12 mouse cellular contexts compared by ENCODE assay signal in the genomic region with DNA sequence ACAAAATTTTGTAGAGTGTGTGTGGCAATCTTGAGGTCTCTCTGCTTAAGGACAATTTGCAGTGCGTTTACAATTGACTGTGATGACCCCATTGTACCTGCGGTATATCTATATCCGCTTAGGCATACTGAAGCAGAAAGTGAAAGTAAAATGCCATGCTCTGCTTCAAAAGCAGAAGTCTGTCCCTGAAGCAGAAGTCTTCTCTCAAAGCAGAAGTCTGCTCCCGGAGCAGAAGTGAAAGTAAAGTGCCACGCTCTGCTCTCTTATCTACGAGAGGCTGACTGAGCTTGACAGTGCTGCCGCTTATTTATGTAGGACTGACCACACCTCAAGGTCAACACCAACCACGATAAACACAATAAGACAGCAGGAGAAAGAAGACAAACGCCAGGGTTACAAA.
DNase-seq lines count a peak whose midpoint lies in the region; ATAC-seq and TF ChIP-seq lines count a peak whose summit lies in the region.
"Had no signal": no experiment of that assay in that cellular context is flagged by ENCODE, and none has a peak within 500 bp of the region (broad histone marks: within the 10 kb centered on the region; RNA-seq: fewer than 3 reads in every experiment).

No protein-coding gene starts in this region.

- no peak overlapping the region for H3K9ac ChIP-seq in lung, postnatal 0 days (replicated peaks; ENCODE audit: low read depth)
- H3K9ac ChIP-seq: forebrain, embryonic 13.5 days; hindbrain, embryonic 12.5 days had no signal

- H3K4me3 ChIP-seq in lung, postnatal 0 days (ENCODE audit: low read depth, low read length) = no peak overlapping the region
- no peak overlapping the region for H3K4me3 ChIP-seq in cerebellum, adult 2 months (replicated peaks; ENCODE audit: insufficient read depth, low read depth, low read length)
- H3K4me3 ChIP-seq: forebrain, embryonic 13.5 days; heart, adult 2 months; hindbrain, embryonic 12.5 days had no signal

- WGBS in lung, postnatal 0 days = 81% methylated on average over 9 of the region's 9 CpGs
- WGBS in cerebellum, adult 2 months = 96% methylated on average over 9 of the region's 9 CpGs

- peak; percentile 6 for DNase-seq in lung, postnatal 36 days
- DNase-seq in lung, postnatal 0 days (ENCODE audit: low spot score) = no peak
- no peak for DNase-seq in cerebellum, adult 2 months
- no peak for DNase-seq in frontal cortex, postnatal 36 days (ENCODE audit: low spot score in 2 of 2)
- DNase-seq: cerebellum, adult 11-12 months; heart, adult 2 months; lung, postnatal 14 days had no signal

- no peak for ATAC-seq in lung, postnatal 0 days
- peak; percentile 82 for ATAC-seq in CD4-positive, CD25-positive, alpha-beta regulatory T cell, adult 4 months
- peak; percentile 87 for ATAC-seq in activated CD4-positive, CD25-positive, alpha-beta regulatory T cell, adult 4 months
- ATAC-seq in megakaryocyte progenitor cell, adult 5-6 weeks (replicated peaks; ENCODE audit: poor library complexity) = peak; percentile 95
- ATAC-seq: forebrain, embryonic 13.5 days had no signal

- H3K27ac ChIP-seq in lung, postnatal 0 days (ENCODE audit: low read length) = no peak overlapping the region
- H3K27ac ChIP-seq in cerebellum, adult 2 months (ENCODE audit: insufficient read depth, low read length) = no peak overlapping the region
- H3K27ac ChIP-seq: forebrain, embryonic 13.5 days; heart, adult 2 months; hindbrain, embryonic 12.5 days had no signal

- H3K27me3 ChIP-seq in lung, postnatal 0 days (replicated peaks; ENCODE audit: insufficient read depth, low read length) = no peaks in the 10 kb centered on the region
- H3K27me3 ChIP-seq in cerebellum, adult 2 months (ENCODE audit: control insufficient read depth, insufficient read depth, low read length) = no peaks in the 10 kb centered on the region
- H3K27me3 ChIP-seq: forebrain, embryonic 13.5 days; hindbrain, embryonic 12.5 days had no signal

- no peaks in the 10 kb centered on the region for H3K9me3 ChIP-seq in lung, postnatal 0 days (ENCODE audit: low read length)
- H3K9me3 ChIP-seq: forebrain, embryonic 13.5 days; hindbrain, embryonic 12.5 days had no signal

- no peak for TF ChIP-seq EP300 in lung, postnatal 0 days (IDR thresholded peaks at IDR 0.05)

- no peak overlapping the region for H3K4me2 ChIP-seq in lung, postnatal 0 days (replicated peaks; ENCODE audit: low read depth, low read length)
- H3K4me2 ChIP-seq: forebrain, embryonic 13.5 days; hindbrain, embryonic 12.5 days had no signal

- H3K36me3 ChIP-seq in lung, postnatal 0 days (ENCODE audit: insufficient read depth, low read length) = no peaks in the 10 kb centered on the region
- H3K36me3 ChIP-seq: hindbrain, embryonic 12.5 days had no signal

- TF ChIP-seq POLR2A in cerebellum, adult 2 months (IDR thresholded peaks at IDR 0.05; ENCODE audit: borderline replicate concordance, insufficient read depth, low read length) = no peak

- TF ChIP-seq CTCF in lung, postnatal 0 days (IDR thresholded peaks at IDR 0.05) = no peak
- no peak for TF ChIP-seq CTCF in cerebellum, adult 2 months (IDR thresholded peaks at IDR 0.05; ENCODE audit: borderline replicate concordance, insufficient read depth, low read depth, low read length)

- H3K4me1 ChIP-seq in lung, postnatal 0 days (ENCODE audit: insufficient read depth, low read depth, low read length) = no peaks in the 10 kb centered on the region
- H3K4me1 ChIP-seq in cerebellum, adult 2 months (ENCODE audit: control insufficient read depth, insufficient read depth, low read length) = peaks cover 2% of the 10 kb centered on the region; the same call in 1 of the 2 replicates
- H3K4me1 ChIP-seq: forebrain, embryonic 13.5 days; hindbrain, embryonic 12.5 days had no signal
